Mouse (Mus musculus) myocyte (in vitro differentiated cells): Measurements from ENCODE around the gene Galnt5. TPM values are rescaled to one million over a fixed set of nuclear protein-coding genes. Genes with fewer than 3 reads are reported as not detected.

ENCODE experiments used
- H3K27me3 ChIP-seq: one replicate; pipeline ENCODE4 v1.6.1; 2011; ENCODE audit not compliant: control insufficient read depth, insufficient read depth, insufficient read length
- H3K36me3 ChIP-seq: one replicate; pipeline ENCODE4 v1.6.1; 2011; ENCODE audit not compliant: control insufficient read depth, insufficient read depth
- H3K4me2 ChIP-seq: one replicate; pipeline ENCODE4 v1.6.1; 2011; ENCODE audit warnings: low read depth, control low read depth
- H3K4me3 ChIP-seq: one replicate; pipeline ENCODE4 v1.5.1; 2011; ENCODE audit warnings: mild to moderate bottlenecking, control low read depth, moderate library complexity
- H3K79me2 ChIP-seq: one replicate; pipeline ENCODE4 v1.6.1; 2011; ENCODE audit not compliant: control insufficient read depth, insufficient read depth
- H3ac ChIP-seq: one replicate; pipeline ENCODE4 v1.6.1; 2011; ENCODE audit not compliant: control insufficient read depth, insufficient read length
- CEBPB ChIP-seq: IDR thresholded peaks from 2 replicates; pipeline ENCODE4 v1.6.1; 2011; ENCODE audit warnings: mild to moderate bottlenecking, moderate library complexity; ENCODE audit not compliant: poor library complexity, insufficient read depth, severe bottlenecking
- E2F4 ChIP-seq: IDR thresholded peaks from one replicate; pipeline ENCODE4 v1.6.1; 2011; ENCODE audit warnings: mild to moderate bottlenecking, control low read depth, moderate library complexity; ENCODE audit not compliant: insufficient read depth
- MAX ChIP-seq: IDR thresholded peaks from one replicate; pipeline ENCODE4 v1.6.1; 2011; ENCODE audit warnings: low read depth, mild to moderate bottlenecking, control low read depth
- MYOD1 ChIP-seq, 3 experiments: IDR thresholded peaks; one replicate each; pipeline ENCODE4 v1.6.1; 2011; ENCODE audit warnings: control low read depth in 2 of 3, low read depth in 2 of 3, mild to moderate bottlenecking in 2 of 3, moderate library complexity in 1 of 3; ENCODE audit not compliant: insufficient read length in 2 of 3, control insufficient read depth in 1 of 3
- MYOG ChIP-seq, 3 experiments: IDR thresholded peaks; one replicate each; pipeline ENCODE4 v1.6.1; 2011; ENCODE audit warnings: control low read depth in 2 of 3, low read depth in 2 of 3, mild to moderate bottlenecking in 2 of 3; ENCODE audit not compliant: insufficient read length in 2 of 3, control insufficient read depth in 1 of 3, insufficient read depth in 1 of 3
- POLR2A ChIP-seq: IDR thresholded peaks from one replicate; pipeline ENCODE4 v1.6.1; 2011; ENCODE audit warnings: low read depth, mild to moderate bottlenecking, control low read depth, moderate library complexity; ENCODE audit not compliant: insufficient read length
- POLR2AphosphoS2 ChIP-seq: IDR thresholded peaks from one replicate; pipeline ENCODE4 v1.6.1; 2011; ENCODE audit warnings: low read depth, control low read depth; ENCODE audit not compliant: insufficient read length
- REST ChIP-seq: IDR thresholded peaks from one replicate; pipeline ENCODE4 v1.6.1; 2011; ENCODE audit warnings: mild to moderate bottlenecking, control low read depth, moderate library complexity; ENCODE audit not compliant: insufficient read depth, insufficient read length
- SRF ChIP-seq: IDR thresholded peaks from one replicate; pipeline ENCODE4 v1.6.1; 2011; ENCODE audit warnings: low read depth; ENCODE audit not compliant: control insufficient read depth, insufficient read length
- TCF12 ChIP-seq: IDR thresholded peaks from one replicate; pipeline ENCODE4 v1.6.1; 2011; ENCODE audit warnings: mild to moderate bottlenecking, control low read depth; ENCODE audit not compliant: poor library complexity, insufficient read depth, severe bottlenecking
- TCF3 ChIP-seq: IDR thresholded peaks from one replicate; pipeline ENCODE4 v1.6.1; 2011; ENCODE audit warnings: low read depth, control low read depth; ENCODE audit not compliant: insufficient read length
- USF1 ChIP-seq: IDR thresholded peaks from one replicate; pipeline ENCODE4 v1.6.1; 2011; ENCODE audit warnings: low read depth, mild to moderate bottlenecking, control low read depth, moderate library complexity
- polyA plus RNA-seq: library from polyadenylated mRNA; unstranded; fragments of >200 nt; fragmentation: generic; extraction: Trizol; gene quantifications from one replicate; pipeline ENCODE4 v1.2.1, GENCODE M21; 2012; ENCODE audit warnings: missing spikeins

Gene Galnt5
- polyA plus RNA-seq, 1 experiment, result 0.49 TPM

DNA sequence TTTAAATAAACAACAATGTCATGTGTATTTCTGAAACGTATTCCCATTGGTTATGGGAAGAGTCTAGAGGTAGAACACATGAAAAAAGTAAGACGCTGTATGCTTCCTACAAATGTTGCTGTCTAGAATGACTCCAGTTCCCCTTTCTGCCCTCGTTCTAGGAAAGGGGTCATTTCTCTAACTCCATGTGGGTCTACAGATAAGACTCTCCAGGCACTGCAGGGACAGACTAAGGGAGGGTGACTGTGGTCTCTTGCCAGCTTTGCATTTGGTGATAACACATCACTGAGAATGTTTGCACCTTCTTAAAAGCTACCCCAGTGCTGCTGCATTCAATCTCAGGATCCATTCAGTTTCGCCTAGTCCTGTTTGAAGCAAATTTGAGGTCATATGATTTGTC, 38.0 kb downstream of the Galnt5 start:
- no peaks in the 10 kb centered on the region for H3K27me3 ChIP-seq
- no peak overlapping the region for H3ac ChIP-seq
- H3K36me3 ChIP-seq, result no peaks in the 10 kb centered on the region
- H3K4me3 ChIP-seq, result no peak overlapping the region
- H3K79me2 ChIP-seq, result no peaks in the 10 kb centered on the region
- H3K4me2 ChIP-seq, result no peak overlapping the region
- no peak for TF ChIP-seq REST
- TF ChIP-seq USF1, result no peak
- TF ChIP-seq SRF, result no peak
- TF ChIP-seq POLR2AphosphoS2, result no peak
- TF ChIP-seq E2F4, result no peak
- no peak for TF ChIP-seq MYOD1 (IDR thresholded peaks at IDR 0.05; ENCODE audit: control insufficient read depth in 1 of 3, insufficient read length in 2 of 3, low read depth in 2 of 3)
- TF ChIP-seq CEBPB, result no peak

- no peak overlapping the region for H3K4me3 ChIP-seq
- H3K27me3 ChIP-seq, result no peaks in the 10 kb centered on the region
- H3K36me3 ChIP-seq, result no peaks in the 10 kb centered on the region
- H3ac ChIP-seq, result no peak overlapping the region
- no peak overlapping the region for H3K4me2 ChIP-seq
- no peak for TF ChIP-seq TCF3
- H3K79me2 ChIP-seq, result no peaks in the 10 kb centered on the region
Observed at GRCm38 (mm10) chr2:58036926-58037325, 39.2 kb downstream of the Galnt5 start.

DNA sequence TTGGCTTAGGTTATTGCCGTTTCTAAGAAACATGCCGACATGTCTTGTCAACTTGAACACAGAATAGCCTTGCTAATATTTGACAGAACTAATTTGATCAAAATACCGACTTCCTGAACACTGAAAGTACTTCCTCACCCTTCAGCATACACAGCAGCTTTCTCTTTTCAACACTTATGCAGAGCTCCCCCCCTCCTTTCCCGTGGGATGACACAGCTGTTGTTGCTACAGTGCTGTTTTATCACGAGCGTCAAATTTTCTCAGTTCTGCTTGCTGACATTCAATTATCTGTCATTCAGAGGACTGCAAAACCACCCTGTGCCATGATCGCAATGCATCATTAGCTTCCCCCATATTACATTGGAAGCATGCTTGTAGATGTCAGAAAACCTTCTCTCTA, 44.2 kb downstream of the Galnt5 start:
- Histone ChIP-seq H3K27me3 (no peaks in the 10 kb centered on the region), H3K36me3 (no peaks in the 10 kb centered on the region), H3K4me3 (no peak overlapping the region), H3ac (no peak overlapping the region), H3K79me2 (no peaks in the 10 kb centered on the region), H3K4me2 (no peak overlapping the region)
- no peak for TF ChIP-seq MAX
- no peak for TF ChIP-seq SRF
- TF ChIP-seq POLR2A, result no peak

DNA sequence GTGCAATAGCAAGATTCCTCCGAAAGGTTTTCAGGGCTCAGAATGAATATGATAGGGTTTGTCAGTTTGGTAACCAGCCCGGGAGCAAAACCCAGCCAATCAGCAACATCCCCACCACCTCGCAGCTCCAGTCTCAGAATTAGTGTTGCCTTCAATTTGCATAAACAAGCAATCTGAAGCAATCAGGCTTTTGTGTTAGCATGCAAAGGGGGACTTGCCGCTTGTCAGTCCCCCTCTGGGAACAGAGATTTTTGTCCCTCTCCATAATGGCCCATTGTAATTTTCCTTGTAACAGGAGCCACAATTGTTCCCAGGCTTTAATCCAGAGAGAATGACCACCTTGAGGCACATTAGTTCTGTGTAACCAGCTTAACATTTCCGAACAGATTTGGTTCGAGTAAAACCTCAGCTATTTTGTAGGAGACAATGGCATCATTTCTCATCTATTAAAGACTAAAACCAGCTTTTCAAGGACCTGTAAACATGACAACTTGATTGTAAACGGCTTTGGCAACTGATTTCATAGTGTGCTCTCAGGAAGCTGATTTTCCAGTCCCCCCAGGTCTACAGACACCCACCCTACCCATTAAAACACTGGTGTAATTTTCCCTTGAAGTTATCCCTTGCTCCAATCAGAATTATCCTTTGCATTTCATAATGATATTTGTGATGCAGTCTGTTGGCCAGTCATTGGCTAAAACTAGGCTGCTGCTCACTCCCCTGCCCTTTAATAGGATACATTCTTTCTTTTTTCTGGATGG, 55.3 kb downstream of the Galnt5 start, which contains the start of gene Ermn:
Ermn (minus strand) TSS at position 44 of the 761 bp plus-strand sequence.
- H3ac ChIP-seq, result no peak within 1 kb of the TSS
- H3K4me3 ChIP-seq, result no peak within 1 kb of the TSS
- TF ChIP-seq POLR2AphosphoS2 (no peak), POLR2A (no peak), E2F4 (no peak), TCF12 (no peak), MAX (no peak), REST (no peak), USF1 (no peak), CEBPB (no peak)
- no peaks in the 10 kb centered on the region for H3K36me3 ChIP-seq
- no peaks in the 10 kb centered on the region for H3K27me3 ChIP-seq
- H3K4me2 ChIP-seq, result no peak within 1 kb of the TSS
- H3K79me2 ChIP-seq, result no peaks in the 10 kb centered on the region

DNA sequence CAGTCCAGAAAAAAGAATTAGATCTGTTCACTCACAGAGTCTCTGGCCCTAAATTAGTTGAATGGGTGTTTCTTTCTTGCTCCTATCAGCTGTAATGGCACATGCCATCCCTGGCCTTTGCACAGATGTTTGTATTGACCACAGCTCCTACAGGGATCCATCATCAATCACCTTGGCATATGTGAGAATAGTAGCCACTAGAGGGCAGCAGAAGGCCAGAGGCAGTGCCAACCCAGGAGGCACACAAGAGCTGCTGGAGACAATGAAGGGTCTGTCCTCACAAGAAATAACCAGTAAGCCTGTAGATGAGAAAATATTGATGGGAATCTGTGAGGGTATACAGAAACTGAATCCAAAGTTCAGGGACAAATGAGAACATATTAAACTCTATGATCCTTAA, 57.7 kb downstream of the Galnt5 start:
- Histone ChIP-seq H3K4me2 (no peak overlapping the region), H3ac (no peak overlapping the region), H3K27me3 (no peaks in the 10 kb centered on the region), H3K4me3 (no peak overlapping the region), H3K79me2 (no peaks in the 10 kb centered on the region), H3K36me3 (no peaks in the 10 kb centered on the region)
- TF ChIP-seq MYOG (IDR thresholded peaks at IDR 0.05; ENCODE audit: control insufficient read depth in 1 of 3, insufficient read depth in 1 of 3, insufficient read length in 2 of 3, low read depth in 2 of 3), result no peak
- no peak for TF ChIP-seq TCF12
- no peak for TF ChIP-seq USF1
- no peak for TF ChIP-seq MYOD1 (IDR thresholded peaks at IDR 0.05; ENCODE audit: control insufficient read depth in 1 of 3, insufficient read length in 2 of 3, low read depth in 2 of 3)
- TF ChIP-seq CEBPB, result no peak
- no peak for TF ChIP-seq MAX
- no peak for TF ChIP-seq POLR2A
- no peak for TF ChIP-seq POLR2AphosphoS2
- TF ChIP-seq TCF3, result no peak
- TF ChIP-seq E2F4, result no peak
- no peak for TF ChIP-seq SRF
- no peak for TF ChIP-seq REST
